Mouse (Mus musculus): ENCODE measurements around the gene Glis1. TPM values are rescaled to one million over a fixed set of nuclear protein-coding genes. Genes with fewer than 3 reads are reported as not detected.

The Glis1 gene
- polyA plus RNA-seq, 1 experiment from 2014 or later, result 0.20 TPM

DNA sequence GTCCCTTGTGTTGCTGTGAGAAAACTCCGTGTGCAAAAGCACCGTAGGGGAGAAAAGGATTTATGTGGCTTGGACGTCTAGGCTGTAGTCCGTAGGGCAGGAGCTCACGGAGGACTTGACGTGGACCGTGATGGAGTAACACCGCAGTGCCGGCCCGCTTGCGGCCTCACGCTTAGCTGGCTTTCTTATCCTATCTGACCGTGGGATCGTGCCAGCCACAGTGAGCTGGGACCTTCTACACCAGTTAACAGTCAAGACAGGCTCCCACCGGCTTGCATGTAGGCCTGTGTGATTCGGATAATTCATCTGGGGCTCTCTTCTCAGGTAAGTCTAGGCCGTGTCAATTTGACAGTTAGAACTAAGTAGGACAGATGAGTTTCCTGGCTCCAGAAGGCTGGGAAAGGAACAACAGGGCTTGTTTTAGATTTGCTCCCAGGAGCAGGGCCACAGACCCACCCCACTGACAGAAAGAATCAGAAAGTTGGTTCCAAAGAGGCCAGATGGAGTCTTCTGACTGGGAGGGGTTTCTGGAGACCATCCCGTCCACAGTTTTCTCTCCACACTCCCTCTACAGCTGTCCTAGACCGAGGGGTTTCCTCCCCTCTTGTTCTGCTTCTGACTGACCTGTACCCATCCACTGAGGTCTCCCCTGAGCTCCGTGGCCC is 49.3 kb downstream of the Glis1 start:
- Histone ChIP-seq H3K9me3 (ENCODE audit: control insufficient read depth, low read depth, low read length) (no peaks in the 10 kb centered on the region), H3K36me3 (ENCODE audit: control insufficient read depth, insufficient read depth, low read length) (no peaks in the 10 kb centered on the region), H3K27me3 (ENCODE audit: control insufficient read depth, insufficient read depth, low read length) (0 out of 2 replicates have a peak, but pooled peaks cover 4% of the 10 kb centered on the region), H3K4me3 (ENCODE audit: low read depth, low read length) (no peak overlapping the region), H3K9ac (replicated peaks; ENCODE audit: low read depth, low read length) (no peak overlapping the region), H3K27ac (ENCODE audit: low read length) (no peak overlapping the region), H3K4me2 (replicated peaks; ENCODE audit: low read depth, low read length) (no peak overlapping the region), H3K4me1 (ENCODE audit: control insufficient read depth, insufficient read depth, low read length) (no peaks in the 10 kb centered on the region)
- no peak for ATAC-seq (ENCODE audit: insufficient number of reproducible peaks, insufficient read depth, low FRiP score, low read depth)
- 89% methylated on average over 20 of the region's 20 CpGs for WGBS

GRCm38 (mm10) chr4:107484221-107484575 is 49.8 kb downstream of the Glis1 start:
- no peak for ATAC-seq (ENCODE audit: insufficient number of reproducible peaks, insufficient read depth, low FRiP score, low read depth)
- H3K36me3 ChIP-seq (ENCODE audit: control insufficient read depth, insufficient read depth, low read length), result no peaks in the 10 kb centered on the region
- no peak overlapping the region for H3K27ac ChIP-seq (ENCODE audit: low read length)
- 0 out of 2 replicates have a peak, but pooled peaks cover 3% of the 10 kb centered on the region for H3K27me3 ChIP-seq (ENCODE audit: control insufficient read depth, insufficient read depth, low read length)
- 88% methylated on average over 4 of the region's 4 CpGs for WGBS
- no peak overlapping the region for H3K9ac ChIP-seq (replicated peaks; ENCODE audit: low read depth, low read length)
- no peak overlapping the region for H3K4me3 ChIP-seq (ENCODE audit: low read depth, low read length)
- H3K4me2 ChIP-seq (replicated peaks; ENCODE audit: low read depth, low read length), result no peak overlapping the region
- H3K4me1 ChIP-seq (ENCODE audit: control insufficient read depth, insufficient read depth, low read length), result no peaks in the 10 kb centered on the region
- no peaks in the 10 kb centered on the region for H3K9me3 ChIP-seq (ENCODE audit: control insufficient read depth, low read depth, low read length)

- H3K27me3 ChIP-seq (ENCODE audit: control insufficient read depth, insufficient read depth, low read length), result no peaks in the 10 kb centered on the region
- H3K9me3 ChIP-seq (ENCODE audit: control insufficient read depth, low read depth, low read length), result no peaks in the 10 kb centered on the region
- H3K4me1 ChIP-seq (ENCODE audit: control insufficient read depth, insufficient read depth, low read length), result no peaks in the 10 kb centered on the region
- no peak for ATAC-seq (ENCODE audit: insufficient number of reproducible peaks, insufficient read depth, low FRiP score, low read depth)
- H3K27ac ChIP-seq (ENCODE audit: low read length), result no peak overlapping the region
- WGBS, result 69% methylated on average over 5 of the region's 5 CpGs
- no peak overlapping the region for H3K4me3 ChIP-seq (ENCODE audit: low read depth, low read length)
- no peak overlapping the region for H3K9ac ChIP-seq (replicated peaks; ENCODE audit: low read depth, low read length)
- no peaks in the 10 kb centered on the region for H3K36me3 ChIP-seq (ENCODE audit: control insufficient read depth, insufficient read depth, low read length)
- no peak overlapping the region for H3K4me2 ChIP-seq (replicated peaks; ENCODE audit: low read depth, low read length)
Measured at GRCm38 (mm10) chr4:107485903-107486302, 51.5 kb downstream of the Glis1 start.

GRCm38 (mm10) chr4:107489121-107489840 is 54.9 kb downstream of the Glis1 start:
- Histone ChIP-seq H3K4me2 (replicated peaks; ENCODE audit: low read depth, low read length) (no peak overlapping the region), H3K36me3 (ENCODE audit: control insufficient read depth, insufficient read depth, low read length) (no peaks in the 10 kb centered on the region), H3K4me1 (ENCODE audit: control insufficient read depth, insufficient read depth, low read length) (no peaks in the 10 kb centered on the region), H3K9ac (replicated peaks; ENCODE audit: low read depth, low read length) (no peak overlapping the region), H3K27ac (ENCODE audit: low read length) (no peak overlapping the region), H3K27me3 (ENCODE audit: control insufficient read depth, insufficient read depth, low read length) (no peaks in the 10 kb centered on the region), H3K4me3 (ENCODE audit: low read depth, low read length) (no peak overlapping the region), H3K9me3 (ENCODE audit: control insufficient read depth, low read depth, low read length) (no peaks in the 10 kb centered on the region)
- 82% methylated on average over 20 of the region's 20 CpGs for WGBS
- ATAC-seq (ENCODE audit: insufficient number of reproducible peaks, insufficient read depth, low FRiP score, low read depth), result no peak

- 48% methylated on average over 5 of the region's 5 CpGs for WGBS
- Histone ChIP-seq H3K4me2 (replicated peaks; ENCODE audit: low read depth, low read length) (no peak overlapping the region), H3K27me3 (ENCODE audit: control insufficient read depth, insufficient read depth, low read length) (no peaks in the 10 kb centered on the region), H3K36me3 (ENCODE audit: control insufficient read depth, insufficient read depth, low read length) (no peaks in the 10 kb centered on the region), H3K27ac (ENCODE audit: low read length) (no peak overlapping the region), H3K4me3 (ENCODE audit: low read depth, low read length) (no peak overlapping the region), H3K4me1 (ENCODE audit: control insufficient read depth, insufficient read depth, low read length) (no peaks in the 10 kb centered on the region), H3K9ac (replicated peaks; ENCODE audit: low read depth, low read length) (no peak overlapping the region), H3K9me3 (ENCODE audit: control insufficient read depth, low read depth, low read length) (no peaks in the 10 kb centered on the region)
- ATAC-seq (ENCODE audit: insufficient number of reproducible peaks, insufficient read depth, low FRiP score, low read depth), result no peak
Measured at GRCm38 (mm10) chr4:107492991-107493390, 58.6 kb downstream of the Glis1 start.

DNA sequence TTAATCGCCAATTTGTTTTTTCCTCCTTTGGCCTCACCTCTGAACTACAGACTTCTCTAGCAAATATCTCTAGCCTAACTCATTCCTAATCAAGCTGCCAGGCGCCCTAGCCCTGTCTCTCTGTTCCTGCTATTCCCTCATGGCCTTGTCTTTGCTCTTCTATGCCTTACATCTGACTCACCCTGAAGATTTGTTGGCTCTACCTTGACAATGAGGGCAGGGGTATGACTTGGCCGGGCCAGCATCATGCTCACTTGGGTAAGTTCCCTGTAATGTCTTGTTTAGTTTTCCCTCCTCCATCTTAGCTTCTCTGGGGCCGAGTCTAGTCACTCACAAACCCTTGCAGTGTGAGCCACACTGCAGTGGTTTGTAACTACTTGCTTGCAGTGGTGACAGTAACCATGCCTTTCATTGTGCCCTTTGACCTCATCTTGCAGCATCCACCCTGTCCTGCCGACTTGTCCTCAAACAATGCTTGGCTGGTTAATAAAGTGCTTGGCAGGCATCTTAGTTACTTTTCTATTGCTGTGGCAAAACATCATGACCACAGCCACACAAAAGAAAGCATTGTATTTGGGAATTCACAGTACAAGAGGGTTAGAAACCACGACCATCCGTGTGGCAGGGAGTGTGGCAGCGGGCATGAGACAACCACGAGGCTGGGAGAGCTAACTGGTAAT is 61.5 kb downstream of the Glis1 start:
- no peak for ATAC-seq (ENCODE audit: insufficient number of reproducible peaks, insufficient read depth, low FRiP score, low read depth)
- WGBS, result 78% methylated on average over 9 of the region's 9 CpGs
- no peak overlapping the region for H3K4me3 ChIP-seq (ENCODE audit: low read depth, low read length)
- H3K4me2 ChIP-seq (replicated peaks; ENCODE audit: low read depth, low read length), result no peak overlapping the region
- H3K9ac ChIP-seq (replicated peaks; ENCODE audit: low read depth, low read length), result no peak overlapping the region
- no peaks in the 10 kb centered on the region for H3K36me3 ChIP-seq (ENCODE audit: control insufficient read depth, insufficient read depth, low read length)
- H3K27me3 ChIP-seq (ENCODE audit: control insufficient read depth, insufficient read depth, low read length), result no peaks in the 10 kb centered on the region
- H3K4me1 ChIP-seq (ENCODE audit: control insufficient read depth, insufficient read depth, low read length), result no peaks in the 10 kb centered on the region
- H3K27ac ChIP-seq (ENCODE audit: low read length), result no peak overlapping the region
- no peaks in the 10 kb centered on the region for H3K9me3 ChIP-seq (ENCODE audit: control insufficient read depth, low read depth, low read length)

GRCm38 (mm10) chr4:107497430-107497935 is 63.1 kb downstream of the Glis1 start:
- H3K4me3 ChIP-seq (ENCODE audit: low read depth, low read length), result no peak overlapping the region
- no peaks in the 10 kb centered on the region for H3K27me3 ChIP-seq (ENCODE audit: control insufficient read depth, insufficient read depth, low read length)
- H3K4me1 ChIP-seq (ENCODE audit: control insufficient read depth, insufficient read depth, low read length), result no peaks in the 10 kb centered on the region
- no peak overlapping the region for H3K4me2 ChIP-seq (replicated peaks; ENCODE audit: low read depth, low read length)
- H3K27ac ChIP-seq (ENCODE audit: low read length), result no peak overlapping the region
- no peak overlapping the region for H3K9ac ChIP-seq (replicated peaks; ENCODE audit: low read depth, low read length)
- H3K9me3 ChIP-seq (ENCODE audit: control insufficient read depth, low read depth, low read length), result no peaks in the 10 kb centered on the region
- 87% methylated on average over 18 of the region's 18 CpGs for WGBS
- H3K36me3 ChIP-seq (ENCODE audit: control insufficient read depth, insufficient read depth, low read length), result no peaks in the 10 kb centered on the region
- ATAC-seq (ENCODE audit: insufficient number of reproducible peaks, insufficient read depth, low FRiP score, low read depth), result no peak

DNA sequence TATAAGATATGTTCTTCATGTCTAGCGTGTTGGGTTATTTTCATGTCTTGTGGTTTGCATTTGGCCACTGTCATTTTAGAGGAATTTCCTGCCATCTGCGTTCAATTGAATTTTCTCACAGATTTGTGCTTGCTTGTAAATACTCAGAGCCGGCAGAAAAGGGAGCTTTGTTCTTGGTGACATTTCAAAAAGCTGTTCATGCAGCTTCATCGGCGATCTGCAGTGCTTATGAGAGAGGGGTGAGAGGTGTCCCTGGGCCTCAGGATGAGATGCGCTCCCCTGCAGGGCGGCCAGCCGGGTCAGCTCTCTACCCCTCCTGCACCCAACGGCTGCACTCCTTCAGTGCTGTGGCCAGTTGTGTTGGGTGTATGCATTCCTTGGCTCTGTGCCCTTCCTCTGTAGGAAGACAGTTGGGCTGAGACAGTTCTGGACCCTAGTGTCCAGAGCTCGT is 68.2 kb downstream of the Glis1 start:
- WGBS, result 37% methylated on average over 10 of the region's 10 CpGs
- no peak overlapping the region for H3K4me3 ChIP-seq (ENCODE audit: low read depth, low read length)
- peak; percentile 56; the same call in 1 of the 2 replicates for ATAC-seq (ENCODE audit: insufficient number of reproducible peaks, insufficient read depth, low FRiP score, low read depth)
- H3K4me1 ChIP-seq (ENCODE audit: control insufficient read depth, insufficient read depth, low read length), result no peaks in the 10 kb centered on the region
- no peak overlapping the region for H3K27ac ChIP-seq (ENCODE audit: low read length)
- H3K27me3 ChIP-seq (ENCODE audit: control insufficient read depth, insufficient read depth, low read length), result no peaks in the 10 kb centered on the region
- H3K9ac ChIP-seq (replicated peaks; ENCODE audit: low read depth, low read length), result no peak overlapping the region
- no peaks in the 10 kb centered on the region for H3K36me3 ChIP-seq (ENCODE audit: control insufficient read depth, insufficient read depth, low read length)
- no peak overlapping the region for H3K4me2 ChIP-seq (replicated peaks; ENCODE audit: low read depth, low read length)
- H3K9me3 ChIP-seq (ENCODE audit: control insufficient read depth, low read depth, low read length), result no peaks in the 10 kb centered on the region

Measured in stomach, embryonic 14.5 days (tissue).